Mouse (Mus musculus) lung, adult 18-20 months (tissue): ENCODE measurements around the gene 4930480E11Rik.
"Not testable (repeated sequence)": the region's sequence is repeated elsewhere in the genome, so short reads cannot be mapped to it uniquely, and the experiment has no call there.

Experiments used
- DNase-seq, 2 experiments: peaks; one replicate each; pipeline ENCODE4 v3.0.0; 2022; ENCODE audit warnings: mixed read lengths in 2 of 2

4930480E11Rik gene

DNA sequence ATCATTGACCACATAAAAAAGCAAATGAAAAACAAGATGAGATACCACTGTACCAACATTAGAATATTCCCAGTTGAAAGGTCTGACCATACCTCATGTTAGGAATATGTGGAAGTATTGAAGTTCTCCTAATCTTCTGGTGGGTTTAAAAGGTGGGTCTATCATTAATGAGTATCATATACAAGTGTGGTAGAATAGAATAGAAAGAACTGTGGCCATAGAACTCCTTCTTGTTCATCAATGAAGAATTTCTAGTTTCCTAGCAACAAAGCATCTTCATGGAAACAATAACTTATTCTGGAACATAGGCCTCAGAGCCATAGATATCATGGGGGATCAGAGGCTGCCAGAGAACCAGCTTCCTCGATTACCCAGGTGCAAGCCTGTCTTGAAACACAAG lies at the start of gene 4930480E11Rik:
Gene 4930480E11Rik (plus strand): TSS at position 301 of the 400 bp plus-strand sequence.
- no peak for DNase-seq

- not testable (repeated sequence) for DNase-seq
These were observed 33.9 kb downstream of the 4930480E11Rik start for GRCm38 (mm10) chrX:78403346-78403745.
